Mouse (Mus musculus): ENCODE results near the gene Gm6793. TPM values are rescaled to one million over a fixed set of nuclear protein-coding genes. Genes with fewer than 3 reads are reported as not detected.

Gm6793 gene
- polyA plus RNA-seq, 1 experiment from 2014 or later, result 0.65 TPM

GRCm38 (mm10) chr8:111963546-111963945 lies 51.3 kb downstream of the Gm6793 start:
- no peak overlapping the region for H3K27ac ChIP-seq (replicated peaks)
- H3K4me2 ChIP-seq (replicated peaks), result no peak overlapping the region
- no peak for ATAC-seq (ENCODE audit: insufficient number of reproducible peaks, low FRiP score, low TSS enrichment, low read depth)
- H3K27me3 ChIP-seq, result no peaks in the 10 kb centered on the region
- peaks cover 4% of the 10 kb centered on the region; the same call in 1 of the 2 replicates for H3K4me1 ChIP-seq
- 88% methylated on average over 4 of the region's 4 CpGs for WGBS
- 0 out of 2 replicates have a peak, but pooled peaks cover 7% of the 10 kb centered on the region for H3K36me3 ChIP-seq
- no peak overlapping the region for H3K9ac ChIP-seq
- no peak overlapping the region for H3K4me3 ChIP-seq (replicated peaks)
- no peaks in the 10 kb centered on the region for H3K9me3 ChIP-seq (replicated peaks)

Other genes with a start within 250 kb of the Gm6793 start
- 217 and 219 TPM in 2 replicates for gene Cfdp1, start 160.7 kb downstream of the Gm6793 start, polyA plus RNA-seq (2015; fragmentation: Nextera tagmentation; extraction: Ambion mirVana)
- 7.3 and 9.3 TPM in 2 replicates for gene Tmem170, start 138.3 kb downstream of the Gm6793 start, polyA plus RNA-seq (2015; fragmentation: Nextera tagmentation; extraction: Ambion mirVana)
- 5.1 and 5.8 TPM in 2 replicates for gene Chst5, start 104.6 kb downstream of the Gm6793 start, polyA plus RNA-seq (2015; fragmentation: Nextera tagmentation; extraction: Ambion mirVana)
- gene Tmem231, start 81.2 kb downstream of the Gm6793 start, polyA plus RNA-seq (2015; fragmentation: Nextera tagmentation; extraction: Ambion mirVana), result 18.8 and 22.4 TPM in 2 replicates
- gene Gabarapl2, start 74.3 kb downstream of the Gm6793 start, polyA plus RNA-seq (2015; fragmentation: Nextera tagmentation; extraction: Ambion mirVana), result 173 and 189 TPM in 2 replicates
- gene Adat1, start 22.7 kb downstream of the Gm6793 start, polyA plus RNA-seq (2015; fragmentation: Nextera tagmentation; extraction: Ambion mirVana), result 8.3 and 10.1 TPM in 2 replicates
- gene Kars, start 3.7 kb downstream of the Gm6793 start, polyA plus RNA-seq (2015; fragmentation: Nextera tagmentation; extraction: Ambion mirVana), result 172 and 175 TPM in 2 replicates
- 25.1 and 25.4 TPM in 2 replicates for gene Terf2ip, start 3.6 kb downstream of the Gm6793 start, polyA plus RNA-seq (2015; fragmentation: Nextera tagmentation; extraction: Ambion mirVana)